Mouse (Mus musculus): ENCODE measurements around the gene Olfr1499. TPM values are rescaled to one million over a fixed set of nuclear protein-coding genes. Genes with fewer than 3 reads are reported as not detected.
"Not testable (repeated sequence)": the region's sequence is repeated elsewhere in the genome, so short reads cannot be mapped to it uniquely, and the experiment has no call there.

The Olfr1499 gene
- polyA plus RNA-seq, 1 experiment from 2014 or later, result not detected

GRCm38 (mm10) chr19:13812823-13813222, 6.4 kb downstream of the Olfr1499 start:
- no peak overlapping the region for H3K4me2 ChIP-seq (replicated peaks; ENCODE audit: low read depth)
- H3K27ac ChIP-seq (ENCODE audit: low read depth, low read length), result no peak overlapping the region
- WGBS, result 62% methylated on average over 2 of the region's 2 CpGs
- peak; percentile 24; the same call in 1 of the 2 replicates for TF ChIP-seq CTCF (IDR thresholded peaks at IDR 0.05; ENCODE audit: low read depth)
- no peak for ATAC-seq
- no peak overlapping the region for H3K4me3 ChIP-seq (ENCODE audit: low read depth, low read length)
- H3K9me3 ChIP-seq (ENCODE audit: control insufficient read depth), result no peaks in the 10 kb centered on the region
- H3K9ac ChIP-seq (ENCODE audit: low read depth, low read length), result no peak overlapping the region
- no peaks in the 10 kb centered on the region for H3K4me1 ChIP-seq (replicated peaks; ENCODE audit: control insufficient read depth, insufficient read depth, low read length)
- H3K27me3 ChIP-seq (replicated peaks; ENCODE audit: control insufficient read depth, insufficient read depth, low read length), result no peaks in the 10 kb centered on the region
- no peaks in the 10 kb centered on the region for H3K36me3 ChIP-seq (ENCODE audit: control insufficient read depth, insufficient read depth)

GRCm38 (mm10) chr19:13805486-13805885, 13.8 kb downstream of the Olfr1499 start:
- not testable (repeated sequence) for ATAC-seq; H3K4me1 ChIP-seq (replicated peaks; ENCODE audit: control insufficient read depth, insufficient read depth, low read length); H3K27me3 ChIP-seq (replicated peaks; ENCODE audit: control insufficient read depth, insufficient read depth, low read length); H3K4me2 ChIP-seq (replicated peaks; ENCODE audit: low read depth); H3K4me3 ChIP-seq (ENCODE audit: low read depth, low read length); H3K9ac ChIP-seq (ENCODE audit: low read depth, low read length); H3K27ac ChIP-seq (ENCODE audit: low read depth, low read length); H3K9me3 ChIP-seq (ENCODE audit: control insufficient read depth); H3K36me3 ChIP-seq (ENCODE audit: control insufficient read depth, insufficient read depth)
- WGBS, result 53% methylated on average over 1 of the region's 1 CpGs

- TF ChIP-seq CTCF (IDR thresholded peaks at IDR 0.05; ENCODE audit: low read depth), result no peak
- no peak within 1 kb of the TSS for H3K27ac ChIP-seq (ENCODE audit: low read depth, low read length)
- H3K36me3 ChIP-seq (ENCODE audit: control insufficient read depth, insufficient read depth), result no peaks in the 10 kb centered on the region
- H3K9me3 ChIP-seq (ENCODE audit: control insufficient read depth), result no peaks in the 10 kb centered on the region
- no peak within 1 kb of the TSS for H3K9ac ChIP-seq (ENCODE audit: low read depth, low read length)
- ATAC-seq, result no peak
- no peaks in the 10 kb centered on the region for H3K27me3 ChIP-seq (replicated peaks; ENCODE audit: control insufficient read depth, insufficient read depth, low read length)
- H3K4me3 ChIP-seq (ENCODE audit: low read depth, low read length), result no peak within 1 kb of the TSS
- no peak within 1 kb of the TSS for H3K4me2 ChIP-seq (replicated peaks; ENCODE audit: low read depth)
- no peaks in the 10 kb centered on the region for H3K4me1 ChIP-seq (replicated peaks; ENCODE audit: control insufficient read depth, insufficient read depth, low read length)
These were observed 21.1 kb downstream of the Olfr1499 start, which contains the start of gene Olfr1497 for GRCm38 (mm10) chr19:13798102-13798501. TSS of gene Olfr1497 (minus strand) at chr19:13798202.

GRCm38 (mm10) chr19:13777578-13777977, 41.7 kb downstream of the Olfr1499 start, which contains the start of gene Olfr1496:
TSS of gene Olfr1496 (plus strand) at chr19:13777878.
- no peaks in the 10 kb centered on the region for H3K27me3 ChIP-seq (replicated peaks; ENCODE audit: control insufficient read depth, insufficient read depth, low read length)
- H3K36me3 ChIP-seq (ENCODE audit: control insufficient read depth, insufficient read depth), result no peaks in the 10 kb centered on the region
- TF ChIP-seq CTCF (IDR thresholded peaks at IDR 0.05; ENCODE audit: low read depth), result no peak
- H3K9me3 ChIP-seq (ENCODE audit: control insufficient read depth), result no peaks in the 10 kb centered on the region
- no peak within 1 kb of the TSS for H3K9ac ChIP-seq (ENCODE audit: low read depth, low read length)
- no peak within 1 kb of the TSS for H3K27ac ChIP-seq (ENCODE audit: low read depth, low read length)
- no peak for ATAC-seq
- H3K4me2 ChIP-seq (replicated peaks; ENCODE audit: low read depth), result no peak within 1 kb of the TSS
- H3K4me3 ChIP-seq (ENCODE audit: low read depth, low read length), result no peak within 1 kb of the TSS
- WGBS, result 80% methylated on average over 1 of the region's 1 CpGs
- H3K4me1 ChIP-seq (replicated peaks; ENCODE audit: control insufficient read depth, insufficient read depth, low read length), result no peaks in the 10 kb centered on the region

- no peaks in the 10 kb centered on the region for H3K36me3 ChIP-seq (ENCODE audit: control insufficient read depth, insufficient read depth)
- no peak overlapping the region for H3K4me2 ChIP-seq (replicated peaks; ENCODE audit: low read depth)
- no peaks in the 10 kb centered on the region for H3K27me3 ChIP-seq (replicated peaks; ENCODE audit: control insufficient read depth, insufficient read depth, low read length)
- no peak overlapping the region for H3K4me3 ChIP-seq (ENCODE audit: low read depth, low read length)
- TF ChIP-seq CTCF (IDR thresholded peaks at IDR 0.05; ENCODE audit: low read depth), result no peak
- WGBS, result 92% methylated on average over 9 of the region's 9 CpGs
- no peak for ATAC-seq
- H3K4me1 ChIP-seq (replicated peaks; ENCODE audit: control insufficient read depth, insufficient read depth, low read length), result no peaks in the 10 kb centered on the region
- no peak overlapping the region for H3K27ac ChIP-seq (ENCODE audit: low read depth, low read length)
- H3K9me3 ChIP-seq (ENCODE audit: control insufficient read depth), result no peaks in the 10 kb centered on the region
- no peak overlapping the region for H3K9ac ChIP-seq (ENCODE audit: low read depth, low read length)
These were observed 50.5 kb downstream of the Olfr1499 start for GRCm38 (mm10) chr19:13768565-13769276.

GRCm38 (mm10) chr19:13764306-13764705, 54.9 kb downstream of the Olfr1499 start, which contains the start of gene Olfr1495:
TSS of gene Olfr1495 (plus strand) at chr19:13764606.
- H3K27me3 ChIP-seq (replicated peaks; ENCODE audit: control insufficient read depth, insufficient read depth, low read length), result no peaks in the 10 kb centered on the region
- WGBS, result 69% methylated on average over 3 of the region's 3 CpGs
- H3K9ac ChIP-seq (ENCODE audit: low read depth, low read length), result no peak within 1 kb of the TSS
- no peaks in the 10 kb centered on the region for H3K4me1 ChIP-seq (replicated peaks; ENCODE audit: control insufficient read depth, insufficient read depth, low read length)
- H3K9me3 ChIP-seq (ENCODE audit: control insufficient read depth), result no peaks in the 10 kb centered on the region
- H3K27ac ChIP-seq (ENCODE audit: low read depth, low read length), result no peak within 1 kb of the TSS
- TF ChIP-seq CTCF (IDR thresholded peaks at IDR 0.05; ENCODE audit: low read depth), result no peak
- no peak for ATAC-seq
- no peaks in the 10 kb centered on the region for H3K36me3 ChIP-seq (ENCODE audit: control insufficient read depth, insufficient read depth)
- H3K4me2 ChIP-seq (replicated peaks; ENCODE audit: low read depth), result no peak within 1 kb of the TSS
- no peak within 1 kb of the TSS for H3K4me3 ChIP-seq (ENCODE audit: low read depth, low read length)

Other genes starting within 250 kb of the Olfr1499 start
- gene Olfr1484, start 235.9 kb downstream of the Olfr1499 start, polyA plus RNA-seq (2015; fragmentation: Nextera tagmentation; extraction: Ambion mirVana), result not detected in 2 replicates
- gene Olfr1487, start 202.1 kb downstream of the Olfr1499 start, polyA plus RNA-seq (2015; fragmentation: Nextera tagmentation; extraction: Ambion mirVana), result not detected in 2 replicates
- gene Olfr1489, start 187.8 kb downstream of the Olfr1499 start, polyA plus RNA-seq (2015; fragmentation: Nextera tagmentation; extraction: Ambion mirVana), result not detected in 2 replicates
- gene Olfr1490, start 168.4 kb downstream of the Olfr1499 start, polyA plus RNA-seq (2015; fragmentation: Nextera tagmentation; extraction: Ambion mirVana), result not detected in 2 replicates
- gene Olfr1491, start 122.2 kb downstream of the Olfr1499 start, polyA plus RNA-seq (2015; fragmentation: Nextera tagmentation; extraction: Ambion mirVana), result not detected in 2 replicates
- gene Olfr1493-ps1, start 96.2 kb downstream of the Olfr1499 start, polyA plus RNA-seq (2015; fragmentation: Nextera tagmentation; extraction: Ambion mirVana), result not detected in 2 replicates
- gene Olfr1494, start 79.7 kb downstream of the Olfr1499 start, polyA plus RNA-seq (2015; fragmentation: Nextera tagmentation; extraction: Ambion mirVana), result not detected in 2 replicates
- not detected in 2 replicates for gene Olfr1495, start 54.8 kb downstream of the Olfr1499 start, polyA plus RNA-seq (2015; fragmentation: Nextera tagmentation; extraction: Ambion mirVana)
- not detected in 2 replicates for gene Olfr1496, start 41.6 kb downstream of the Olfr1499 start, polyA plus RNA-seq (2015; fragmentation: Nextera tagmentation; extraction: Ambion mirVana)
- gene Olfr1497, start 21.2 kb downstream of the Olfr1499 start, polyA plus RNA-seq (2015; fragmentation: Nextera tagmentation; extraction: Ambion mirVana), result not detected in 2 replicates
- gene Olfr1500, start 11.0 kb upstream of the Olfr1499 start, polyA plus RNA-seq (2015; fragmentation: Nextera tagmentation; extraction: Ambion mirVana), result not detected in 2 replicates
- gene Olfr1501, start 31.2 kb upstream of the Olfr1499 start, polyA plus RNA-seq (2015; fragmentation: Nextera tagmentation; extraction: Ambion mirVana), result not detected in 2 replicates
- gene Olfr1502, start 42.3 kb upstream of the Olfr1499 start, polyA plus RNA-seq (2015; fragmentation: Nextera tagmentation; extraction: Ambion mirVana), result not detected in 2 replicates
- not detected in 2 replicates for gene Olfr1504, start 78.5 kb upstream of the Olfr1499 start, polyA plus RNA-seq (2015; fragmentation: Nextera tagmentation; extraction: Ambion mirVana)
- not detected in 2 replicates for gene Olfr1505, start 94.1 kb upstream of the Olfr1499 start, polyA plus RNA-seq (2015; fragmentation: Nextera tagmentation; extraction: Ambion mirVana)

All from intestine, postnatal 0 days (tissue).